Mouse (Mus musculus): ENCODE results near the gene Uck1. TPM values are rescaled to one million over a fixed set of nuclear protein-coding genes. Genes with fewer than 3 reads are reported as not detected.

Uck1 gene
- polyA plus RNA-seq (2014; fragmentation: Illumina TruSeq; extraction: RNeasy Lipid Tissue Mini Kit (QIAGEN cat#74804); ENCODE audit: low read depth, low replicate concordance), result 132 TPM

DNA sequence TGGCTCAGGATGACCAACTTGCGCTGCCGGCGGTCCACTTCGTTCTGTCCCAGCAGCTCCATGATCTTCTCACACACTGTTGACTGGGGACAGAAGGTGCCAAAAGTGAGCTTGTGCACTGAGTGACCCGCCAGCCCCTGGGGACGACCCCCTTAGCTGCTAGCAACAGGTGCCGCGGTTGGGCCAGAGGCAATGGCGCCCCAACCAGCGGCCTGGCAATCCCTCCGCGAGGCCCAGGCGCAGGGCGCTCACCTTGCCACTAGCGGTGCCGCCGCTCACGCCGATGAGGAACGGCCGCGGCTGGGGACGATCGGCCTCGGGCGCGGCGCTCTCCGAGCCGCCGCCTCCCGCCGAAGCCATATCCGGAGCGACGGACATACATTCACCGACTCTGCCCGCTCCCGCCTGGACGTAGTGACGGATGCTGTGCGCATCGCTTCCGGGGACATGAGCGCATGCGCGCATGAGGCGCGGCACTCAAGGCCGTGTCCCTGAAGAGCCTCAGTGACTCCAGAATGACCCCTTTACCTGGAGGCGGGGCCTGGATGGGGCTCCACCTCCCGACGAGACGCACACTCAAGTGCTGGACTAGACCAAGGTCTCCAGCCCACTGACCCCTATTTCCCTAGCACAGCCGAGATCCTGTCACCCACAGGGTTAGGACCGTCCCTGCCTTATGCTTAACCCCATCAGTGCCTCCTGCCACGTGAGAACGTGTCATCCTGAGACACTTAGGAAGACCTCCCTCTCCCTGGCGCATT, at the start of gene Uck1:
Gene Uck1 (minus strand): TSS at position 503 of the 761 bp plus-strand sequence.

DNA sequence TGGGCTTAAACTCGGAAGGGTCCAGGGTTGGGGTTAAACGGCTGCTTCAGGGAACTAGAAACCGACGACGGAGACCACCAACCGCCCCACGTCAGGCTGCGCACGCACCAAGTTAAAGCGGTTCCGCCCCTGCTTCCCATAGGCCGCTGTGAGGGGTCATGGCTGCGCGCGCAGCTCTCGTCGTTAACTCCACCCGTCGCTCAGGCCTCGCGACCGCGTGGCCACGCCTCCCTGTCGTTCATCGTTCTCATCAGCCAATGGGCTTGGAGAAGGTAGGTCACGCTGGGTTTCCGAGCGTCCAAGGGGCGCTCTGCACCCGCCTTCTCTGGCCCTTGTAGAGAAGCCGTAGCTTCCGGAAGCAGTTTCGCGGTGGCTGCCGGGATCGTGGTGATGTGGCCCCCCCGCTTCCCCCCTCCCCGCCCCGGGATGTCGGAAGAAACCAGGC, 28.0 kb upstream of the Uck1 start, which contains the start of gene Swi5:
Gene Swi5 (minus strand): TSS at position 153 of the 445 bp plus-strand sequence.

DNA sequence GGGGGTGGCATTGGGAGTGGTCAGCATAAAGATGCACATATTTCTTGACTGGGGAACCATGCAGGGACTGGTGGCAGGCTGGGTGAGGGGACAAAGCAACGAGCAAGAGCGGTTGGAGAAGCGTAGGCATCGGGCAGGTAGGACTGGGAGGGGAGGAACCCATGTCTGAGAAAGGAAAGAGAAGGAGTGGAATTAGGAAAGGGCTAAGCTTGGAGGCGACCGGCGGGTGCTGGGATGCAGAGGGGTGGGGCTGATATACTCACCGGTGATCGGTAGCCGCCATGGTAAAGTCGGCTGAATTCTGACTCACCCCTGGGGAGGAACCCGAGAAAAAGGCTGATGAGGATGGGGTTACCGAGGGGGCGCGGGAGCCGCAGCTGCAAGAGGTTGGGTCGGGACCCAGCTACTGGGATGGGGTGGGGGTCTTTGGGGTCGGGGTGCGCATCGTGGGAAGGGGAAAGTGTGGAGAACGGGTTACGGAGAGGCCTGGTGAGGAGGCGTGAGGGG, 27.4 kb upstream of the Uck1 start, which contains the start of gene Golga2:
Gene Golga2 (plus strand): TSS at position 51 of the 507 bp plus-strand sequence.

GRCm38 (mm10) chr2:32235886-32236759, 23.8 kb downstream of the Uck1 start, which contains the start of gene Pomt1:
Gene Pomt1, plus strand, starts transcription at chr2:32236590.

Other genes starting within 250 kb of the Uck1 start
- gene Fam78a, start 175.3 kb downstream of the Uck1 start, polyA plus RNA-seq (2014; fragmentation: Illumina TruSeq; extraction: RNeasy Lipid Tissue Mini Kit (QIAGEN cat#74804); ENCODE audit: low read depth, low replicate concordance), result 2.9 TPM
- gene Plpp7, start 164.6 kb downstream of the Uck1 start, polyA plus RNA-seq (2014; fragmentation: Illumina TruSeq; extraction: RNeasy Lipid Tissue Mini Kit (QIAGEN cat#74804); ENCODE audit: low read depth, low replicate concordance), result 1.8 TPM
- gene Prrc2b, start 109.1 kb downstream of the Uck1 start, polyA plus RNA-seq (2014; fragmentation: Illumina TruSeq; extraction: RNeasy Lipid Tissue Mini Kit (QIAGEN cat#74804); ENCODE audit: low read depth, low replicate concordance), result 70.3 TPM
- gene Pomt1, start 23.6 kb downstream of the Uck1 start, polyA plus RNA-seq (2014; fragmentation: Illumina TruSeq; extraction: RNeasy Lipid Tissue Mini Kit (QIAGEN cat#74804); ENCODE audit: low read depth, low replicate concordance), result 28.9 TPM
- 56.8 TPM for gene Golga2, start 27.2 kb upstream of the Uck1 start, polyA plus RNA-seq (2014; fragmentation: Illumina TruSeq; extraction: RNeasy Lipid Tissue Mini Kit (QIAGEN cat#74804); ENCODE audit: low read depth, low replicate concordance)
- gene Swi5, start 27.9 kb upstream of the Uck1 start, polyA plus RNA-seq (2014; fragmentation: Illumina TruSeq; extraction: RNeasy Lipid Tissue Mini Kit (QIAGEN cat#74804); ENCODE audit: low read depth, low replicate concordance), result 435 TPM
- gene Ciz1, start 92.2 kb upstream of the Uck1 start, polyA plus RNA-seq (2014; fragmentation: Illumina TruSeq; extraction: RNeasy Lipid Tissue Mini Kit (QIAGEN cat#74804); ENCODE audit: low read depth, low replicate concordance), result 72.0 TPM
- gene Dnm1, start 93.2 kb upstream of the Uck1 start, polyA plus RNA-seq (2014; fragmentation: Illumina TruSeq; extraction: RNeasy Lipid Tissue Mini Kit (QIAGEN cat#74804); ENCODE audit: low read depth, low replicate concordance), result 15.8 TPM
- 149 TPM for gene 1110008P14Rik, start 121.8 kb upstream of the Uck1 start, polyA plus RNA-seq (2014; fragmentation: Illumina TruSeq; extraction: RNeasy Lipid Tissue Mini Kit (QIAGEN cat#74804); ENCODE audit: low read depth, low replicate concordance)
- 3,725 TPM for gene Lcn2, start 128.1 kb upstream of the Uck1 start, polyA plus RNA-seq (2014; fragmentation: Illumina TruSeq; extraction: RNeasy Lipid Tissue Mini Kit (QIAGEN cat#74804); ENCODE audit: low read depth, low replicate concordance)
- 33.6 TPM for gene Ptges2, start 135.7 kb upstream of the Uck1 start, polyA plus RNA-seq (2014; fragmentation: Illumina TruSeq; extraction: RNeasy Lipid Tissue Mini Kit (QIAGEN cat#74804); ENCODE audit: low read depth, low replicate concordance)
- 3.6 TPM for gene Naif1, start 190.3 kb upstream of the Uck1 start, polyA plus RNA-seq (2014; fragmentation: Illumina TruSeq; extraction: RNeasy Lipid Tissue Mini Kit (QIAGEN cat#74804); ENCODE audit: low read depth, low replicate concordance)
- 25.0 TPM for gene Slc25a25, start 191.3 kb upstream of the Uck1 start, polyA plus RNA-seq (2014; fragmentation: Illumina TruSeq; extraction: RNeasy Lipid Tissue Mini Kit (QIAGEN cat#74804); ENCODE audit: low read depth, low replicate concordance)